Mouse (Mus musculus) midbrain, embryonic 11.5 days (tissue): Measurements from ENCODE around the gene Myl6b. TPM values are rescaled to one million over a fixed set of nuclear protein-coding genes. Genes with fewer than 3 reads are reported as not detected.

ENCODE experiments used
- ATAC-seq: fragments of 200-750 bp; cut with Nextera tagmentation; 2 replicates; pipeline ENCODE4 v1.8.0; 2017; ENCODE audit warnings: moderate TSS enrichment, moderate library complexity; ENCODE audit not compliant: low FRiP score
- DNase-seq: peaks from one replicate; pipeline ENCODE4 v3.0.0; 2015; ENCODE audit warnings: low spot score; ENCODE audit errors: missing footprints
- H3K27ac ChIP-seq: fragments of 300-500 bp; sonication (generic); 2 replicates; pipeline ENCODE4 v1.5.1; 2014; ENCODE audit warnings: low read depth, low read length
- H3K27me3 ChIP-seq: fragments of 300-500 bp; sonication (generic); 2 replicates; pipeline ENCODE4 v1.6.1; 2014; ENCODE audit warnings: mild to moderate bottlenecking, low read length, moderate library complexity, mixed read lengths; ENCODE audit not compliant: control insufficient read depth, insufficient read depth
- H3K36me3 ChIP-seq: fragments of 300-500 bp; sonication (generic); 2 replicates; pipeline ENCODE4 v1.6.1; 2014; ENCODE audit warnings: mild to moderate bottlenecking, low read length, moderate library complexity, mixed read lengths; ENCODE audit not compliant: control insufficient read depth, insufficient read depth
- H3K4me1 ChIP-seq: fragments of 300-500 bp; sonication (generic); 2 replicates; pipeline ENCODE4 v1.6.1; 2014; ENCODE audit warnings: low read length; ENCODE audit not compliant: control insufficient read depth, insufficient read depth
- H3K4me2 ChIP-seq: fragments of 300-500 bp; sonication (generic); 2 replicates; pipeline ENCODE4 v1.6.1; 2014; ENCODE audit warnings: mild to moderate bottlenecking, moderate library complexity
- H3K4me3 ChIP-seq: fragments of 300-500 bp; sonication (generic); 2 replicates; pipeline ENCODE4 v1.5.1; 2014; ENCODE audit warnings: low read depth, low read length
- H3K9ac ChIP-seq: fragments of 300-500 bp; sonication (generic); 2 replicates; pipeline ENCODE4 v1.6.1; 2014; ENCODE audit warnings: low read length
- H3K9me3 ChIP-seq: fragments of 300-500 bp; sonication (generic); 2 replicates; pipeline ENCODE4 v1.6.1; 2016; ENCODE audit warnings: low read length; ENCODE audit not compliant: control insufficient read depth
- WGBS: fragments of 180-500 bp; shearing (Covaris S2); extraction: QIAGEN DNeasy Blood & Tissue Kit; methylation state at CpG from one replicate; pipeline ENCODE4 v1.1.7; 2014; 5-methylcytosine and 5-hydroxymethylcytosine counted together
- polyA plus RNA-seq: library from polyadenylated mRNA; unstranded; fragments of >200 nt; fragmentation: Nextera tagmentation; extraction: Ambion mirVana; gene quantifications from 2 replicates; pipeline ENCODE4 v1.2.1, GENCODE M21; 2014

Myl6b gene
- polyA plus RNA-seq, 1 experiment from 2014 or later: 3.4 TPM

GRCm38 (mm10) chr10:128502341-128502740 is 3.9 kb upstream of the Myl6b start:
- peaks cover 8% of the 10 kb centered on the region; the same call in 1 of the 2 replicates for H3K4me1 ChIP-seq
- H3K4me3 ChIP-seq: no peak overlapping the region
- H3K36me3 ChIP-seq: no peaks in the 10 kb centered on the region
- no peak overlapping the region for H3K9ac ChIP-seq
- DNase-seq (no peak), ATAC-seq (no peak)
- no peak overlapping the region for H3K4me2 ChIP-seq
- H3K27me3 ChIP-seq: no peaks in the 10 kb centered on the region
- H3K9me3 ChIP-seq: no peaks in the 10 kb centered on the region
- no peak overlapping the region for H3K27ac ChIP-seq
- 84% methylated on average over 5 of the region's 5 CpGs for WGBS

- H3K4me3 ChIP-seq: peak overlapping the region; percentile 51
- H3K27me3 ChIP-seq: no peaks in the 10 kb centered on the region
- peak overlapping the region; percentile 77 for H3K4me2 ChIP-seq
- ATAC-seq: peak; percentile 59
- peaks cover 15% of the 10 kb centered on the region for H3K4me1 ChIP-seq
- H3K27ac ChIP-seq: no peak overlapping the region; the same call in none of the 2 replicates
- 2% methylated on average over 21 of the region's 21 CpGs for WGBS
- no peaks in the 10 kb centered on the region for H3K36me3 ChIP-seq
- DNase-seq: peak; percentile 96
- peak overlapping the region; percentile 63 for H3K9ac ChIP-seq
- no peaks in the 10 kb centered on the region for H3K9me3 ChIP-seq
Observed at GRCm38 (mm10) chr10:128499116-128499671, 709 bp upstream of the Myl6b start.

DNA sequence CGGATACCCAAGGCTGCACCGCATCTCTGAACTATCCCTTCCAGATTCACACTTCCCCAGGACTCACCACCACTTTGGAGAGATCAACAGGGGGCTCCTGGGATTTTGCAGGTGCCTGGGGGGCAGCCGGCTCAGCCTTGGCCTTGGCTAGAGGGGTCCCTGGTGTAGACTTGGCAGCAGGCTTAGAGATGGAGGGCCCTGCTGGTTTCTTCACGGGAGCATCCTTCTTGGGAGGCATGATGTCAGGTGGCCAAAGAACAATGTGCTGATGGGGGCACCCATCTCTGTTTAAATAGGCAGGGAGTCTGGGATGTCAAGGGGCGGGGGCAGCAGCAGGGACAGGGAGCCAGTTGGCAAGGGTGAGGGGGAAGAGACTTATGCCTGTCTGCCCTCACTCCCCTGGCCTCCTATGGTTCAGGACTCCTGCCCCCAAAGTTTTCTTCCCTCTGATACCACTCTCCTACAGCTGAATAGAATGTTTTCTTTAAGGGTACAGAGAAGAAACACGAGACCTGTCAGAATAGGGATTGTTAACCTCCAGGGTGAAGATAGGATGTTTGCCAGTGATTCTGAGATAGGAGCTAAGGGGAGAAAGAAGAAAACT is 1.2 kb downstream of the Myl6b start:
- no peaks in the 10 kb centered on the region for H3K9me3 ChIP-seq
- WGBS: 45% methylated on average over 6 of the region's 6 CpGs
- ATAC-seq (no peak), DNase-seq (no peak)
- H3K9ac ChIP-seq: no peak overlapping the region
- H3K4me1 ChIP-seq: peaks cover 21% of the 10 kb centered on the region
- no peak overlapping the region for H3K4me2 ChIP-seq
- no peak overlapping the region for H3K27ac ChIP-seq
- no peak overlapping the region for H3K4me3 ChIP-seq
- H3K27me3 ChIP-seq: no peaks in the 10 kb centered on the region
- H3K36me3 ChIP-seq: no peaks in the 10 kb centered on the region

DNA sequence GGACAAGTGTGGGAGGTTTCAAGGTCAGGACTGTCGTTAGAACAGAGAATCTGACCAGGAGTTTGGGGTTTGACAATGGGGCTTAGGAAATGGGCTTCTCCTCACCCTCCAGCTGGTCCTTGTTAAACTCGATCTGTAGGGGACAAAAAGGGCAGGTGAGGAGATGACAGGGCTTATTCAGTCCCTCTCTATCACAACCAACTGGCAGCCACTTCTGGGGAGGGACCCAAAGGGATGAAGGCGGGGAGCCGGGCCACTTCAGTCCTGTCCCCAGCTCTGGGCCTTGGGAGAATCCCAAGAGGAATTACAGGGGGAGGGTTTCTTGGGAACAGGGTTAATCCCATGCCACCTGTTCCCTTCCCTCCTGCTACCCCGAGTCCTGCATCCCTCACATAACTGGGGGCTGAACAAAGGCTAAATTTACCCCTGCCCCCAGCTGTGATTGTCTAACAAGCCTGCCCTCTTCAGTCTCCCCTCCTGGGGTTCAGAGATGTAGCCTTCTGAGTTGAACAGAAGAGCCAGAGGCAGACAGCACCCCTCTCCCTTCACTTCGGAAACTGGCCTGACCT is 1.9 kb downstream of the Myl6b start:
- no peak for ATAC-seq
- Histone ChIP-seq H3K36me3 (peaks cover 4% of the 10 kb centered on the region), H3K27ac (no peak overlapping the region), H3K4me2 (no peak overlapping the region), H3K27me3 (no peaks in the 10 kb centered on the region), H3K4me3 (no peak overlapping the region), H3K4me1 (peaks cover 24% of the 10 kb centered on the region), H3K9ac (no peak overlapping the region), H3K9me3 (no peaks in the 10 kb centered on the region)
- WGBS: 33% methylated on average over 6 of the region's 6 CpGs
- no peak for DNase-seq

GRCm38 (mm10) chr10:128495903-128496302 is 2.6 kb downstream of the Myl6b start:
- H3K36me3 ChIP-seq: peaks cover 7% of the 10 kb centered on the region
- no peak overlapping the region for H3K27ac ChIP-seq
- ATAC-seq: no peak
- no peak overlapping the region for H3K4me2 ChIP-seq
- 81% methylated on average over 4 of the region's 4 CpGs for WGBS
- H3K27me3 ChIP-seq: no peaks in the 10 kb centered on the region
- H3K4me3 ChIP-seq: no peak overlapping the region
- DNase-seq: no peak
- no peak overlapping the region for H3K9ac ChIP-seq
- peaks cover 25% of the 10 kb centered on the region for H3K4me1 ChIP-seq
- H3K9me3 ChIP-seq: no peaks in the 10 kb centered on the region

- DNase-seq: no peak
- no peak for ATAC-seq
- H3K4me3 ChIP-seq: peak overlapping the region; percentile 68; the same call in 1 of the 2 replicates
- 80% methylated on average over 2 of the region's 2 CpGs for WGBS
- no peak overlapping the region for H3K9ac ChIP-seq
- no peak overlapping the region for H3K27ac ChIP-seq
- no peaks in the 10 kb centered on the region for H3K27me3 ChIP-seq
- H3K4me2 ChIP-seq: peak overlapping the region; percentile 80; the same call in 1 of the 2 replicates
- no peaks in the 10 kb centered on the region for H3K9me3 ChIP-seq
- peaks cover 25% of the 10 kb centered on the region for H3K4me1 ChIP-seq
- peaks cover 7% of the 10 kb centered on the region for H3K36me3 ChIP-seq
Observed at GRCm38 (mm10) chr10:128495270-128495669, 3.2 kb downstream of the Myl6b start.

DNA sequence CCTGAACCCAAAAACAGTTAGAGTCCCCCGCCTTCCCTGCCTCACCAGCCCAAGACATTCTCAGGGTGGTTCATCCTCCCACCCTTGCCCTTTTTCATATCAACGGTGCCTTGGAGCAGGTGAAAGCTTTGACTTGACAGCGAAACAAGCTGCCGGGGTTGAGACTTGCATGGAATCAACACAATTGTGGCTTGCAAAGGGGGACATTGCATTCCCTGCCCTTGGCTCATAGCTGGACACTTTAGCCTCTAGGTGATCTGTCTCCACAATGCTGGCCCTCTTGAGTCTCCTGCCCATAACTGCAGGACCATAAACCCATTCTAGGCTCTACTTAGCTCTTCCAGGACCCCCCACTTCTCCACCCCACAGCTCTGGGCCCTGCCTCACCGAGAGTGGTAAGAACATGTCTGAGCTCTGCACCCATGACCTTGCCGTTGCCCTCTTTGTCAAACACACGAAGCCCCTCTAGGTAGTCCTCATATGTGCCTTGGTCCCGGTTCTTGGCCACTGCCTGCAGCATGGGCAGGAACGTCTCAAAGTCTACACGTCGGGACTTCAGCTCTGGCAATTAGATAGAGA is 3.7 kb downstream of the Myl6b start:
- H3K36me3 ChIP-seq: peaks cover 12% of the 10 kb centered on the region
- H3K9me3 ChIP-seq: no peaks in the 10 kb centered on the region
- H3K4me2 ChIP-seq: peak overlapping the region; percentile 80
- peak overlapping the region; percentile 68 for H3K4me3 ChIP-seq
- H3K4me1 ChIP-seq: peaks cover 25% of the 10 kb centered on the region
- peak overlapping the region; percentile 51 for H3K27ac ChIP-seq
- no peaks in the 10 kb centered on the region for H3K27me3 ChIP-seq
- H3K9ac ChIP-seq: peak overlapping the region; percentile 77
- DNase-seq (no peak), ATAC-seq (no peak)
- 59% methylated on average over 11 of the region's 11 CpGs for WGBS

- H3K4me1 ChIP-seq: peaks cover 25% of the 10 kb centered on the region
- H3K27me3 ChIP-seq: no peaks in the 10 kb centered on the region
- peak within 1 kb of the TSS; percentile 68 for H3K4me3 ChIP-seq
- H3K27ac ChIP-seq: peak within 1 kb of the TSS; percentile 76
- H3K4me2 ChIP-seq: peak within 1 kb of the TSS; percentile 80
- no peaks in the 10 kb centered on the region for H3K9me3 ChIP-seq
- H3K9ac ChIP-seq: peak within 1 kb of the TSS; percentile 90
- DNase-seq (peak; percentile 99), ATAC-seq (peak; percentile 94)
- 0% methylated on average over 45 of the region's 45 CpGs for WGBS
- peaks cover 16% of the 10 kb centered on the region for H3K36me3 ChIP-seq
Observed at GRCm38 (mm10) chr10:128493695-128494666, 4.5 kb downstream of the Myl6b start, which contains the start of gene Myl6. Gene Myl6, minus strand, starts transcription at chr10:128494145.
